12 mouse cellular contexts compared by ENCODE assay signal in genomic region chrY:90728905-90729256, GRCm38 (mm10). TPM values are rescaled to one million over a fixed set of nuclear protein-coding genes. Genes with fewer than 3 reads are reported as not detected.
DNase-seq lines count a peak whose midpoint lies in the region; ATAC-seq lines count a peak whose summit lies in the region.
"Not testable (repeated sequence)": the region's sequence is repeated elsewhere in the genome, so short reads cannot be mapped to it uniquely, and the experiment has no call there.
"Had no signal": no experiment of that assay in that cellular context is flagged by ENCODE, and none has a peak within 500 bp of the region (broad histone marks: within the 10 kb centered on the region; RNA-seq: fewer than 3 reads in every experiment).

No protein-coding gene starts in this region.

- H3K9me3 ChIP-seq in embryonic facial prominence, embryonic 14.5 days (ENCODE audit: control insufficient read depth, low read length); intestine, embryonic 14.5 days (ENCODE audit: control insufficient read depth, low read length); liver, embryonic 11.5 days (ENCODE audit: control insufficient read depth, low read length); midbrain, embryonic 14.5 days (ENCODE audit: control insufficient read depth, low read length): not testable (repeated sequence)

- H3K27me3 ChIP-seq in embryonic facial prominence, embryonic 14.5 days (replicated peaks; ENCODE audit: control insufficient read depth, insufficient read depth, low read length); intestine, embryonic 14.5 days (replicated peaks; ENCODE audit: control insufficient read depth, insufficient read depth, low read length); liver, embryonic 11.5 days (replicated peaks; ENCODE audit: control insufficient read depth, insufficient read depth, low read length); midbrain, embryonic 14.5 days (ENCODE audit: control insufficient read depth, insufficient read depth, low read length): not testable (repeated sequence)

- H3K4me3 ChIP-seq in embryonic facial prominence, embryonic 14.5 days (ENCODE audit: low read depth, low read length); intestine, embryonic 14.5 days (ENCODE audit: low read depth, low read length); liver, embryonic 11.5 days (ENCODE audit: low read depth, low read length); midbrain, embryonic 14.5 days (replicated peaks; ENCODE audit: low read depth, low read length): not testable (repeated sequence)

- peak; percentile 78 for ATAC-seq in embryonic facial prominence, embryonic 14.5 days (ENCODE audit: low read depth)
- ATAC-seq in granulocyte monocyte progenitor cell, adult 5-6 weeks (replicated peaks; ENCODE audit: poor library complexity, severe bottlenecking) = peak; percentile 70
- ATAC-seq in intestine, embryonic 14.5 days (replicated peaks; ENCODE audit: low FRiP score, low TSS enrichment, low read depth) = peak; percentile 79
- peak; percentile 44; the same call in 1 of the 2 replicates for ATAC-seq in liver, embryonic 11.5 days (replicated peaks; ENCODE audit: low FRiP score)
- peak; percentile 69 for ATAC-seq in midbrain, embryonic 14.5 days (ENCODE audit: low FRiP score, low TSS enrichment)

- not testable (repeated sequence) for H3K36me3 ChIP-seq in embryonic facial prominence, embryonic 14.5 days (ENCODE audit: control insufficient read depth, insufficient read depth, low read length); intestine, embryonic 14.5 days (ENCODE audit: control insufficient read depth, insufficient read depth, low read length); liver, embryonic 11.5 days (ENCODE audit: control insufficient read depth, insufficient read depth, low read length); midbrain, embryonic 14.5 days (ENCODE audit: control insufficient read depth, insufficient read depth, low read length)

- 55% methylated on average over 14 of the region's 17 CpGs for WGBS in embryonic facial prominence, embryonic 14.5 days
- WGBS in intestine, embryonic 14.5 days = 62% methylated on average over 15 of the region's 17 CpGs
- 78% methylated on average over 15 of the region's 17 CpGs for WGBS in liver, embryonic 11.5 days
- WGBS in midbrain, embryonic 14.5 days = 46% methylated on average over 14 of the region's 17 CpGs

- peak; percentile 77 for DNase-seq in R1 (ENCODE audit: low read depth, low spot score)
- DNase-seq in embryonic facial prominence, embryonic 14.5 days (ENCODE audit: low spot score); liver, embryonic 11.5 days (ENCODE audit: low spot score); midbrain, embryonic 14.5 days: not testable (repeated sequence)
- DNase-seq in intestine, embryonic 14.5 days (ENCODE audit: low spot score) = peak; percentile 48
- DNase-seq in right cerebral cortex, postnatal 10 days (ENCODE audit: low spot score in 2 of 2) = peak; percentile 41 to 49
- peak; percentile 27 for DNase-seq in urinary bladder, postnatal 10 days (ENCODE audit: low spot score)

- not testable (repeated sequence) for H3K4me1 ChIP-seq in embryonic facial prominence, embryonic 14.5 days (ENCODE audit: control insufficient read depth, insufficient read depth, low read length); intestine, embryonic 14.5 days (replicated peaks; ENCODE audit: control insufficient read depth, insufficient read depth, low read length); liver, embryonic 11.5 days (replicated peaks; ENCODE audit: control insufficient read depth, insufficient read depth, low read length); midbrain, embryonic 14.5 days (ENCODE audit: control insufficient read depth, insufficient read depth, low read length)

- H3K9ac ChIP-seq in embryonic facial prominence, embryonic 14.5 days (ENCODE audit: low read depth, low read length); intestine, embryonic 14.5 days (ENCODE audit: low read length); liver, embryonic 11.5 days (ENCODE audit: low read depth, low read length); midbrain, embryonic 14.5 days (replicated peaks; ENCODE audit: low read length): not testable (repeated sequence)

- H3K27ac ChIP-seq in embryonic facial prominence, embryonic 14.5 days (replicated peaks; ENCODE audit: low read depth, low read length); intestine, embryonic 14.5 days (ENCODE audit: low read depth); liver, embryonic 11.5 days (ENCODE audit: low read depth, low read length); midbrain, embryonic 14.5 days (replicated peaks; ENCODE audit: low read depth, low read length): not testable (repeated sequence)

- H3K4me2 ChIP-seq in embryonic facial prominence, embryonic 14.5 days (ENCODE audit: low read depth, low read length); intestine, embryonic 14.5 days (ENCODE audit: low read length); liver, embryonic 11.5 days; midbrain, embryonic 14.5 days (ENCODE audit: low read length): not testable (repeated sequence)

RNA-seq across cellular contexts. Expression of gene Gm21860, which starts 25.7 kb away (rescaled TPM):
- polyA plus RNA-seq in embryonic facial prominence, embryonic 14.5 days (2014; fragmentation: Nextera tagmentation; extraction: Ambion mirVana) = not detected in 2 replicates
- total RNA-seq in granulocyte monocyte progenitor cell, adult 5-6 weeks (2014; fragmentation: Nextera tagmentation) = not detected in 2 replicates
- not detected in 2 replicates for total RNA-seq in granulocyte monocyte progenitor cell, adult 5-6 weeks (2017)
- not detected in 2 replicates for polyA plus RNA-seq in intestine, embryonic 14.5 days (2014; fragmentation: Nextera tagmentation; extraction: Ambion mirVana)
- not detected in 2 replicates for polyA plus RNA-seq in liver, embryonic 11.5 days (2014; fragmentation: Nextera tagmentation; extraction: Ambion mirVana)
- not detected in 2 replicates for polyA plus RNA-seq in midbrain, embryonic 14.5 days (2014; fragmentation: Nextera tagmentation; extraction: Ambion mirVana)
- total RNA-seq: gastrocnemius, adult 8-10 months; heart, postnatal 36 days; layer of hippocampus, adult 8-10 months had no signal
- polyA plus RNA-seq: limb, embryonic 14.5 days had no signal

RNA-seq across cellular contexts. Expression of gene Gm47283, which starts 55.7 kb away (rescaled TPM):
- not detected in 2 replicates for polyA plus RNA-seq in embryonic facial prominence, embryonic 14.5 days (2014; fragmentation: Nextera tagmentation; extraction: Ambion mirVana)
- total RNA-seq in granulocyte monocyte progenitor cell, adult 5-6 weeks (2014; fragmentation: Nextera tagmentation) = not detected in 2 replicates
- not detected in 2 replicates for total RNA-seq in granulocyte monocyte progenitor cell, adult 5-6 weeks (2017)
- polyA plus RNA-seq in intestine, embryonic 14.5 days (2014; fragmentation: Nextera tagmentation; extraction: Ambion mirVana) = not detected in 2 replicates
- polyA plus RNA-seq in liver, embryonic 11.5 days (2014; fragmentation: Nextera tagmentation; extraction: Ambion mirVana) = not detected in 2 replicates
- not detected in 2 replicates for polyA plus RNA-seq in midbrain, embryonic 14.5 days (2014; fragmentation: Nextera tagmentation; extraction: Ambion mirVana)
- total RNA-seq: gastrocnemius, adult 8-10 months; heart, postnatal 36 days; layer of hippocampus, adult 8-10 months had no signal
- polyA plus RNA-seq: limb, embryonic 14.5 days had no signal
